Mouse (Mus musculus): ENCODE measurements around the gene Fam129b.

- TF ChIP-seq CTCF (IDR thresholded peaks at IDR 0.05; ENCODE audit: extremely low read depth, insufficient read length, insufficient replicate concordance, low read depth, low read length) (no peak), POLR2A (IDR thresholded peaks at IDR 0.05; ENCODE audit: low read depth, low read length) (no peak)
Measured at GRCm38 (mm10) chr2:32924306-32924844, 48.5 kb downstream of the Fam129b start.
